Mouse (Mus musculus) stomach, embryonic 15.5 days (tissue): ENCODE measurements around the gene 3830403N18Rik. TPM values are rescaled to one million over a fixed set of nuclear protein-coding genes. Genes with fewer than 3 reads are reported as not detected.
"Not testable (repeated sequence)": the region's sequence is repeated elsewhere in the genome, so short reads cannot be mapped to it uniquely, and the experiment has no call there.

Source experiments
- ATAC-seq: fragments of 200-750 bp; cut with Nextera tagmentation; 2 replicates; pipeline ENCODE4 v1.8.0; 2017; ENCODE audit warnings: low read depth, moderate number of reproducible peaks, moderate TSS enrichment; ENCODE audit not compliant: insufficient read depth, low FRiP score
- H3K27ac ChIP-seq: fragments of 300-500 bp; sonication (generic); 2 replicates; pipeline ENCODE4 v1.5.1; 2015; ENCODE audit warnings: mild to moderate bottlenecking, inconsistent platforms
- H3K27me3 ChIP-seq: fragments of 300-500 bp; sonication (generic); replicated peaks from 2 replicates; pipeline ENCODE4 v1.6.1; 2015; ENCODE audit warnings: inconsistent platforms
- H3K36me3 ChIP-seq: fragments of 300-500 bp; sonication (generic); 2 replicates; pipeline ENCODE4 v1.6.1; 2015; ENCODE audit warnings: inconsistent platforms
- H3K4me1 ChIP-seq: fragments of 300-500 bp; sonication (generic); 2 replicates; pipeline ENCODE4 v1.6.1; 2015; ENCODE audit warnings: inconsistent platforms
- H3K4me2 ChIP-seq: fragments of 300-500 bp; sonication (generic); 2 replicates; pipeline ENCODE4 v1.6.1; 2015; ENCODE audit warnings: mild to moderate bottlenecking, inconsistent platforms
- H3K4me3 ChIP-seq: fragments of 300-500 bp; sonication (generic); replicated peaks from 2 replicates; pipeline ENCODE4 v1.5.1; 2015; ENCODE audit warnings: inconsistent platforms
- H3K9ac ChIP-seq: fragments of 300-500 bp; sonication (generic); 2 replicates; pipeline ENCODE4 v1.6.1; 2015; ENCODE audit warnings: inconsistent platforms
- H3K9me3 ChIP-seq: fragments of 300-500 bp; sonication (generic); 2 replicates; pipeline ENCODE4 v1.6.1; 2016; ENCODE audit warnings: inconsistent platforms
- WGBS: fragments of 180-500 bp; shearing (Covaris S2); methylation state at CpG from one replicate; pipeline ENCODE4 v1.1.7; 2015; 5-methylcytosine and 5-hydroxymethylcytosine counted together
- polyA plus RNA-seq: library from polyadenylated mRNA; unstranded; fragments of >200 nt; fragmentation: Nextera tagmentation; extraction: Ambion mirVana; gene quantifications from 2 replicates; pipeline ENCODE4 v1.2.1, GENCODE M21; 2015

Gene 3830403N18Rik
- 1.2 and 2.1 TPM in 2 replicates for polyA plus RNA-seq

- not testable (repeated sequence) for H3K27ac ChIP-seq, H3K4me1 ChIP-seq, ATAC-seq, H3K4me2 ChIP-seq, H3K9ac ChIP-seq, H3K9me3 ChIP-seq, H3K27me3 ChIP-seq, H3K36me3 ChIP-seq, H3K4me3 ChIP-seq
- WGBS, result 80% methylated on average over 10 of the region's 15 CpGs
Measured at GRCm38 (mm10) chrX:56136336-56136909, at the start of gene 3830403N18Rik. TSS of gene 3830403N18Rik (plus strand) at chrX:56136572.

GRCm38 (mm10) chrX:56151396-56151795 lies 15.0 kb downstream of the 3830403N18Rik start:
- Histone ChIP-seq H3K4me2 (no peak overlapping the region), H3K9me3 (no peaks in the 10 kb centered on the region), H3K9ac (no peak overlapping the region), H3K27ac (no peak overlapping the region), H3K4me1 (no peaks in the 10 kb centered on the region), H3K27me3 (no peaks in the 10 kb centered on the region), H3K36me3 (no peaks in the 10 kb centered on the region), H3K4me3 (no peak overlapping the region)
- no peak for ATAC-seq
- WGBS, result 90% methylated on average over 2 of the region's 2 CpGs

GRCm38 (mm10) chrX:56186449-56186848 lies 50.1 kb downstream of the 3830403N18Rik start:
- not testable (repeated sequence) for H3K36me3 ChIP-seq, H3K9ac ChIP-seq, H3K27ac ChIP-seq, ATAC-seq, H3K9me3 ChIP-seq, H3K4me3 ChIP-seq, H3K4me1 ChIP-seq, H3K27me3 ChIP-seq, H3K4me2 ChIP-seq
- WGBS, result no CpG with 5 or more reads among the region's 1 CpGs

Other genes with a start within 250 kb of the 3830403N18Rik start
- not detected in 2 replicates for gene Gm773, start 76.3 kb downstream of the 3830403N18Rik start, polyA plus RNA-seq
- 7.5 and 9.8 TPM in 2 replicates for gene Zfp449, start 209.8 kb downstream of the 3830403N18Rik start, polyA plus RNA-seq
- 5.7 and 6.1 TPM in 2 replicates for gene Smim10l2a, start 238.0 kb downstream of the 3830403N18Rik start, polyA plus RNA-seq